Mouse (Mus musculus) kidney, postnatal 25 days (tissue): ENCODE measurements at regions not wholly inside any gene's neighbourhood (a gene's known extent, or its start where the extent isn't known, plus 50 kb on each side); places are given as distances from the start of the nearest gene placed in this dataset.
A peak's percentile ranks its signal among the peaks of the same experiment; 100 is the strongest.

Experiments used
- DNase-seq, 2 experiments: peaks; one replicate each; pipeline ENCODE4 v3.0.0; 2021; ENCODE audit warnings: mixed read lengths in 2 of 2

- DNase-seq: no peak
These were observed 141.1 kb upstream of the A230072I06Rik start for GRCm38 (mm10) chr8:12137496-12137895.

GRCm38 (mm10) chr8:12137913-12138312, 140.7 kb upstream of the A230072I06Rik start:
- no peak for DNase-seq

- DNase-seq: peak in 1 of 2 experiments; percentile 3
These were observed 126.9 kb upstream of the A230072I06Rik start for GRCm38 (mm10) chr8:12151679-12152078.

- no peak for DNase-seq
These were observed 125.8 kb upstream of the A230072I06Rik start for GRCm38 (mm10) chr8:12152825-12153224.

GRCm38 (mm10) chr8:12156893-12157292, 121.7 kb upstream of the A230072I06Rik start:
- DNase-seq: no peak

GRCm38 (mm10) chr8:12158188-12158587, 120.4 kb upstream of the A230072I06Rik start:
- no peak for DNase-seq

- DNase-seq: peak; percentile 39 to 43
These were observed 115.5 kb upstream of the A230072I06Rik start for GRCm38 (mm10) chr8:12162921-12163705.

- DNase-seq: no peak
These were observed 113.0 kb upstream of the A230072I06Rik start for GRCm38 (mm10) chr8:12165487-12166152.

- DNase-seq: no peak
These were observed 106.8 kb upstream of the A230072I06Rik start for GRCm38 (mm10) chr8:12171788-12172187.

GRCm38 (mm10) chr8:12175496-12175895, 103.1 kb upstream of the A230072I06Rik start:
- no peak for DNase-seq

GRCm38 (mm10) chr8:12184666-12185065, 94.0 kb upstream of the A230072I06Rik start:
- no peak for DNase-seq

GRCm38 (mm10) chr8:12187366-12187765, 91.3 kb upstream of the A230072I06Rik start:
- DNase-seq: no peak

GRCm38 (mm10) chr8:12188451-12188850, 90.2 kb upstream of the A230072I06Rik start:
- DNase-seq: peak; percentile 65 to 75

- no peak for DNase-seq
These were observed 89.7 kb upstream of the A230072I06Rik start for GRCm38 (mm10) chr8:12188960-12189359.

- peak; percentile 7 to 37 for DNase-seq
These were observed 86.6 kb upstream of the A230072I06Rik start for GRCm38 (mm10) chr8:12192006-12192405.

- DNase-seq: no peak
These were observed 72.7 kb upstream of the A230072I06Rik start for GRCm38 (mm10) chr8:12205909-12206308.

GRCm38 (mm10) chr8:12207412-12207811, 71.2 kb upstream of the A230072I06Rik start:
- DNase-seq: no peak

GRCm38 (mm10) chr8:12213774-12214173, 64.8 kb upstream of the A230072I06Rik start:
- DNase-seq: no peak

- no peak for DNase-seq
These were observed 64.2 kb upstream of the A230072I06Rik start for GRCm38 (mm10) chr8:12214205-12215019.

GRCm38 (mm10) chr8:12221506-12221905, 57.1 kb upstream of the A230072I06Rik start:
- DNase-seq: peak; percentile 89 to 92

GRCm38 (mm10) chr8:12223376-12223775, 55.2 kb upstream of the A230072I06Rik start:
- DNase-seq: no peak
